Mouse (Mus musculus) kidney, embryonic 16.5 days (tissue): Measurements from ENCODE around the gene Chtop. TPM values are rescaled to one million over a fixed set of nuclear protein-coding genes. Genes with fewer than 3 reads are reported as not detected.

Source experiments
- ATAC-seq: fragments of 200-750 bp; cut with Nextera tagmentation; 2 replicates; pipeline ENCODE4 v1.8.0; 2017; ENCODE audit warnings: moderate TSS enrichment; ENCODE audit not compliant: low FRiP score, low TSS enrichment
- H3K27ac ChIP-seq: fragments of 300-500 bp; sonication (generic); 2 replicates; pipeline ENCODE4 v1.5.1; 2014; ENCODE audit warnings: low read length
- H3K27me3 ChIP-seq: fragments of 300-500 bp; sonication (generic); 2 replicates; pipeline ENCODE4 v1.6.1; 2014; ENCODE audit warnings: low read length, control low read depth, mixed read lengths; ENCODE audit not compliant: insufficient read depth
- H3K36me3 ChIP-seq: fragments of 300-500 bp; sonication (generic); 2 replicates; pipeline ENCODE4 v1.6.1; 2014; ENCODE audit warnings: low read length, control low read depth, mixed read lengths; ENCODE audit not compliant: insufficient read depth
- H3K4me1 ChIP-seq: fragments of 300-500 bp; sonication (generic); 2 replicates; pipeline ENCODE4 v1.6.1; 2014; ENCODE audit warnings: low read length, control low read depth, mixed read lengths; ENCODE audit not compliant: insufficient read depth
- H3K4me2 ChIP-seq: fragments of 300-500 bp; sonication (generic); replicated peaks from 2 replicates; pipeline ENCODE4 v1.6.1; 2014; ENCODE audit warnings: low read depth, low read length
- H3K4me3 ChIP-seq: fragments of 300-500 bp; sonication (generic); 2 replicates; pipeline ENCODE4 v1.5.1; 2014; ENCODE audit warnings: mild to moderate bottlenecking, low read length
- H3K9ac ChIP-seq: fragments of 300-500 bp; sonication (generic); replicated peaks from 2 replicates; pipeline ENCODE4 v1.6.1; 2014; ENCODE audit warnings: low read length
- H3K9me3 ChIP-seq: fragments of 300-500 bp; sonication (generic); 2 replicates; pipeline ENCODE4 v1.6.1; 2016; ENCODE audit warnings: low read length, control low read depth
- WGBS: fragments of 180-500 bp; shearing (Covaris S2); extraction: QIAGEN DNeasy Blood & Tissue Kit; methylation state at CpG from one replicate; pipeline ENCODE4 v1.1.7; 2014; 5-methylcytosine and 5-hydroxymethylcytosine counted together
- polyA plus RNA-seq: library from polyadenylated mRNA; unstranded; fragments of >200 nt; fragmentation: Nextera tagmentation; extraction: Ambion mirVana; gene quantifications from 2 replicates; pipeline ENCODE4 v1.2.1, GENCODE M21; 2015

The Chtop gene
- polyA plus RNA-seq, 1 experiment from 2014 or later, result 144 TPM

DNA sequence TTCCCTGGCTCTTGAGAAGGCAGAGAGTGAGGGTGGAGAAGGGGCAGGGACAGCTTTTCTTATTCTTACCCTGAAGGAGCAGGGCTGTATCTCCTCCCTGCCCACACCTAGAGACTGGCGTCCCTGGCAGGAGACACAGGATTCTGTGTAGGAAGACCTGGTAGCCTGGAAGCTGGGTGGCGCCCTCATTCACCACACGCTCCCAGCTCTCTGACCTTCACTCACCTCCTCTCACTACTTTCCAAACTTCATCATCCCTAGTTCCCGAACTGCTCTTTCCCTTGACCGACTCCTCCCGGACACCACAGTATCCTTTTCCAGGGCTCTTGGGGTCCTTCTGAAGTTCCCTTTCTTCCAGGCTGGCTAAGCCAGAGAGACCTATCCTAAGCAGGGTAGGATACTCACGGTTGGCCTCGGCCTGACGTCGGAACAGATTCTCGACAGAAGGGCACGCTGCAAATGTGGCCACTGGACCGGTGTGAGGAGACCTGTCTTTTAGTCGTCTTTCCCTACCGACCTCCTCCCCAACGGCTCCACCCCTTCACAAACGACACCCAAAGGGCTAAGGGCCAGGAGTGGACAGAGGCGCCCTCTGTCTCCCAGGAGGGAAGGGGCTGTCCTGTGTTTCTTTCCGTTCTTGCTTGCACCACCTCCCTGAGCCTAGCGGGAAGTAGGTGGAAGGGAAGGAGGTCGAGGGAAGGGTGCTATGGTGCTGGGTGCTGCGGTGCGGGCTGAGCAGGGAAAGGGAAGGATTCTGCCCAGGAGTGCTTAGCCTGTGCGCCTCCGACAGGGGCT lies 4.7 kb upstream of the Chtop start, which contains the start of the genes S100a1 and S100a13:
TSS of gene S100a1 (minus strand) at position 597 of the 795 bp plus-strand sequence.
TSS of gene S100a13 (plus strand) at position 640 of the 795 bp plus-strand sequence.
- H3K9me3 ChIP-seq, result no peaks in the 10 kb centered on the region
- peak within 1 kb of the TSS; percentile 59 for H3K27ac ChIP-seq
- WGBS, result 3% methylated on average over 25 of the region's 25 CpGs
- peak within 1 kb of the TSS; percentile 57 for H3K4me3 ChIP-seq
- H3K36me3 ChIP-seq, result 0 out of 2 replicates have a peak, but pooled peaks cover 6% of the 10 kb centered on the region
- peak; percentile 60 for ATAC-seq
- H3K4me2 ChIP-seq, result peak within 1 kb of the TSS; percentile 88
- H3K9ac ChIP-seq, result peak within 1 kb of the TSS; percentile 70
- H3K27me3 ChIP-seq, result no peaks in the 10 kb centered on the region
- peaks cover 22% of the 10 kb centered on the region for H3K4me1 ChIP-seq

DNA sequence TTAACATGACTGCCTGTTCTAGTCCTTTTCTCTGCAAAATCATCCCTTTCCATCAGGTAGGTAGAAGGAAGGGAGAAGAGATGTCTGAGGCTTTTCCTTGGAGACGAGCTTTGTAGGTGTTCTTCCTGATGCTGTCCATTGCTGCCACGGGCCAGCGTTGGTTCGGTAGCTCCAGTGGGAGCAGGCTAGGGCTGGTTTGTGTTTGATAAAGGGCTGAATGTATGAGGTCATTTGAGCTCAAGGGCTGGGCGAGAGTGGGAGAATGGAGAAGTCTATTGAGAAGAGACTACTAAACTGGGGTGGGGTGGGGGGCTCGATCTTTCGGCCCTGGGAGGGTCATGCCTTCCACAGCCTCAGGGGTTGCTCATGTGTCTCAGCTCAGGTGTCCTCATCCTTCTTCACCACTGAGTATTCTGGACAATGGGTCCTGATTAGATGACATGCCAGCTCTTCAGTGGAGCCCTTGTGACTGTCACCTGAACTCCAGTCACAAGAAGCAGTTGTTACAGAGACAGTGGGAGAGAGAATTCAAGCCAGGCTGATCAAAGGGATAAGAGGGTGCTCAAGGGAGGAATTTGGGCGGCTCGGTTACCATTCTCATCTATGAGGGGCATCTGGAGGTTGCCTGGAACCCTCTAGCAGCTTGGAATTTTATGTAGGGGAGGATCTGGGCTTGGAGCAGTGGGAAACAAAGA lies 3.8 kb upstream of the Chtop start:
- peak overlapping the region; percentile 88 for H3K4me2 ChIP-seq
- H3K9me3 ChIP-seq, result no peaks in the 10 kb centered on the region
- 68% methylated on average over 9 of the region's 9 CpGs for WGBS
- H3K9ac ChIP-seq, result peak overlapping the region; percentile 70; the same call in 1 of the 2 replicates
- H3K36me3 ChIP-seq, result 0 out of 2 replicates have a peak, but pooled peaks cover 6% of the 10 kb centered on the region
- peaks cover 23% of the 10 kb centered on the region for H3K4me1 ChIP-seq
- H3K27ac ChIP-seq, result no peak overlapping the region
- ATAC-seq, result no peak
- no peaks in the 10 kb centered on the region for H3K27me3 ChIP-seq
- H3K4me3 ChIP-seq, result peak overlapping the region; percentile 57; the same call in 1 of the 2 replicates

DNA sequence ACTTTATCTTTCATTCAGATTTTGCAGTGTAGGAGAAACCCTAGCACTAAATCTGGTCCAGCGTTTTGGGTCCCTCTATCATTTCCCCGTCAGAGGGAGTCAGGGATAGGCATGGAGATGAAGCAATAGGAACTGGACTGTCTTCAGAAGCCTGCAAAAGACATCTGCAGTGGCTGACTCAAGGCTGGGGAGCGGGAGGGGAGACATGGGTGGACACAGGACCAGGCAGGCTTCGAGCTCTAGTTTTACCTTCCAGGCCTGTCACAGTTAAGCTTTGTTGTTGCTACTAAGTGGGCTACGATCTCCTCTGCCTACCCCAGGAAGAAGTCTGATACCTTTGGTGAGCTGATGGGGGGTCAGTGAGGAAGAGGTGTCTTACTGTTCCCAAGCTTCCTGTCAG lies 3.0 kb upstream of the Chtop start:
- Histone ChIP-seq H3K4me2 (no peak overlapping the region), H3K27me3 (no peaks in the 10 kb centered on the region), H3K4me3 (no peak overlapping the region), H3K4me1 (peaks cover 31% of the 10 kb centered on the region), H3K9me3 (no peaks in the 10 kb centered on the region), H3K9ac (no peak overlapping the region), H3K27ac (no peak overlapping the region), H3K36me3 (peaks cover 10% of the 10 kb centered on the region; the same call in 1 of the 2 replicates)
- 83% methylated on average over 5 of the region's 5 CpGs for WGBS
- ATAC-seq, result no peak

DNA sequence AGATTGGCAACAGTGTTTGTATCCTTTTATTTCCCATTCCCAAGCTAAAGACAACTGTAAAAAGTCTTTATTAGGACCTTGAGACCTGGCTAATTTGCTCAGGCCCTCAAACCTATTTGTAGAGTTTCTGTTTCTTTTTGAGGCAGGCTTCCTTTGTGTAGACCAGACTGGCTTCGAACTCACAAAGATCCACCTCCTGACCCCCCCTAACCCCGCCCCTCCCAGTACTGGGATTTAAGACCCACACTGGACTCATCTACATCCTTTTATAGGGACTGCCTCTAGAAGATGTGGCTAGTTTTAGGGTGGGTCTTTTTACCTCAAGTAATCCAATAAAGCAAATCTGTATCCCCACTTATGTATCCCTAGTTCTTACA lies 437 bp upstream of the Chtop start:
- Histone ChIP-seq H3K36me3 (peaks cover 27% of the 10 kb centered on the region), H3K4me3 (peak overlapping the region; percentile 98), H3K4me1 (peaks cover 26% of the 10 kb centered on the region), H3K27me3 (no peaks in the 10 kb centered on the region), H3K27ac (peak overlapping the region; percentile 84), H3K9me3 (no peaks in the 10 kb centered on the region), H3K9ac (peak overlapping the region; percentile 44), H3K4me2 (peak overlapping the region; percentile 74)
- 24% methylated on average over 2 of the region's 2 CpGs for WGBS
- ATAC-seq, result no peak

DNA sequence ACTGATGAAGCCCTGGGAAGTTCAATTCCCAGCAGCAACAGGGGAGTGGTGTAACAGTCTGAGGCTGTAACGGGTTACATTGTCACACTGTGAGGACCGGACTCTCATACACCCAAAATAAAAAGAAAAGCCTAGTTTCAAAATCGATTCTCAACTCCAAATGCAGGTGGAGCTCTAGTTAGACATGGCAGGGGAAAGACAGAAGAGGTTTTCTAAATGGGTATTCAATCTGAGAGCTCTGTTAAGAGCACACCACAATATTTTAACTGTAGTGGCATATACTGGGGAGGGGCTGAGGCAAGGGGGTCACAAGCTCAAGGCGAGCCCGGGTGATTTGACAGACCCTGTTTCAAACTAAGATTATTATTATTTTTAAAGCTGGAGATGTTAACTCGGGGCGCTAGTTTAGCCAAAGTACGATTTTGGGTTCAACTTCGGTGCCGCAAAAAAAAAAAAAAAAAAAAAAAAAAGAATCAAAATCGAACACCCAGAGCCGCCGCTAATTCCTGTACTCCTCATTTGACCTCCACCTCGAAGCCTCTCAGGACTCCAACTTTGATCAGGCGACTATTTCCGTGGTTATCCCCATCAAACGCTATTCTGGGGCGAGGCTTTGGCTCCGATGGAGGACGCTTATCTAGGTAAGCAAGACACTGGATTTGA lies 880 bp downstream of the Chtop start:
- Histone ChIP-seq H3K4me2 (peak overlapping the region; percentile 74), H3K36me3 (peaks cover 34% of the 10 kb centered on the region), H3K4me3 (peak overlapping the region; percentile 98), H3K27me3 (no peaks in the 10 kb centered on the region), H3K9ac (peak overlapping the region; percentile 100), H3K27ac (peak overlapping the region; percentile 98), H3K4me1 (peaks cover 15% of the 10 kb centered on the region), H3K9me3 (no peaks in the 10 kb centered on the region)
- ATAC-seq, result no peak
- 2% methylated on average over 20 of the region's 20 CpGs for WGBS

DNA sequence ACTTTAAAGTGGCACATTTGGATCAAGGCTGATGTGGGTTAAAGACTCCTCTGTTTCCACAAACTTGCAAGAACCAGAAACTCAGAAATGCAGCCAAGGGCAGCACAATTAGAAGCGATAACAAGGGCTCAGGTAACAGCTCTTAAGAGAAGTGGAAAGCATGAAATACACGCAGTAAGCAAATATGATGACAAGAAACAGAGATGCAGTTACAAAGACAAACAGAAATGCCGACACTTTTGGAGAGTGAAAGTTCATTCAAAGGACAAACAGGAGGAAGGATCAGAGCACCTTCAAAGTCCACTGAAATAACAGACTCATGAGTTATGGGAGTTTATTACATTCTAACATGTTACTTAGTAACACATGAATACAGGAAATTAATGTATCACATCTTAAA lies 2.9 kb downstream of the Chtop start:
- no peak overlapping the region for H3K9ac ChIP-seq

DNA sequence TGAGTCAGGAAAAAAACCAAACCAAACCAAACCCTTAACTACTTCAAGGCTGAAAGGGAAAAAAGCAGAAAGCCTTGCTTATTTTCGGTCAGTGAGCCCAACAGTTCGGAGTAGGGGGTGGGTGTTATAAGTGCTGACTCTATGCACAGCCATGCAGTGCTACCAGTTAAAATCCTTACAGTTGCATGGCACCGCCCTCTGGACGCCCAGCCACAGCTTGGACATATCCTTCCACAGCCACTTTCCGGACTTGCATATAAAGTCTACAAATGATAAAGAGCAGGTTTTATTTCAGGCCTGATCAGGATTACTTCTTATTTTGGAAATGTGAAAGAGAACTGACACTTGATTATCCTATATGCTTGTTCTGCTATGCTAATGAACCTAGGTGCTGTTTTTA lies 4.1 kb downstream of the Chtop start:
- Histone ChIP-seq H3K27me3 (no peaks in the 10 kb centered on the region), H3K36me3 (peaks cover 54% of the 10 kb centered on the region)
- 86% methylated on average over 5 of the region's 5 CpGs for WGBS

More for the DNA sequence above, 2.9 kb downstream of the Chtop start:
- Histone ChIP-seq H3K4me3 (no peak overlapping the region), H3K4me2 (no peak overlapping the region), H3K36me3 (peaks cover 53% of the 10 kb centered on the region), H3K27me3 (no peaks in the 10 kb centered on the region), H3K9me3 (no peaks in the 10 kb centered on the region), H3K27ac (no peak overlapping the region), H3K4me1 (peaks cover 13% of the 10 kb centered on the region)
- ATAC-seq, result no peak
- 71% methylated on average over 3 of the region's 3 CpGs for WGBS

DNA sequence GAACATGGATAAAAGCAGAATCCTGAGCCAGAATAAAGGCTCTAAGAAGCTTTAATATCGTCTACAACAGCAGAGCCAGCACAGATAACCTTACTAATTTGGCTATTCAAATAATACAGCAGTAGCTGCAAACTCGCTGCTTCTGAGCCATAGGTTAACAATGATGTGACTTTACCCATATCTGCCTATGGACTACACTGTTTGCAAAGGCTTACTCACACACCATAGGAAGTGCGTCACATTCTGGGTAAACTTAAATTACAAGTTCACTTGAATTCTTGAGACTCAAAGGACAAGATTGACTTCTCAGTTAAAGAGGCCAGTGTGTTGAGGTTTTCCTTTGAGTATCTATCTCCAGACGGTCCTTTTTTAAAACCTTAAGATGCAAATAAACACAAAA lies 5.9 kb downstream of the Chtop start:
- ATAC-seq, result no peak
- WGBS, result 89% methylated on average over 4 of the region's 4 CpGs
- peaks cover 13% of the 10 kb centered on the region for H3K4me1 ChIP-seq

More for the DNA sequence above, 4.1 kb downstream of the Chtop start:
- no peak overlapping the region for H3K4me3 ChIP-seq
- ATAC-seq, result no peak
- H3K9me3 ChIP-seq, result no peaks in the 10 kb centered on the region
- no peak overlapping the region for H3K27ac ChIP-seq
- no peak overlapping the region for H3K9ac ChIP-seq
- H3K4me2 ChIP-seq, result no peak overlapping the region
- H3K4me1 ChIP-seq, result peaks cover 13% of the 10 kb centered on the region

DNA sequence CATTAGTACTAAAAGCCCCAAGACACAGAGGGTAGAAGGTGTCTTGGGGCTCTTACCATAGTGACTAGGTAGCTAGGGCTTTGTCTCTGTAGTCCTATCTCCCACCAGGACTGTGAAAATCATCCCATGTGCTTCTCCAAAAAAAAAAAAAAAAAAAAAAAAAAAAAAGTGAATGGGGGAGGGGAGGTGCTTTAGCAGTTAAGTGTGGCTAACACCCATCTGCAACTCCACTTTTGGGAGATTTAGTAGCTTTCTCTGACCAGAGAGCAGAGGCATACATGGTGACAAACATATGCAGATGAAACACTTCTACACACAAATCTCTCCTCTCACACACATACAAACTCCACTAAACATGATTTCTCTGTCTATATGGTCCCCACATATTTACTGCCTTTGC lies 11.7 kb downstream of the Chtop start:
- Histone ChIP-seq H3K9ac (no peak overlapping the region), H3K9me3 (no peaks in the 10 kb centered on the region), H3K4me3 (no peak overlapping the region), H3K27ac (no peak overlapping the region), H3K4me1 (no peaks in the 10 kb centered on the region), H3K36me3 (peaks cover 46% of the 10 kb centered on the region), H3K27me3 (no peaks in the 10 kb centered on the region), H3K4me2 (no peak overlapping the region)
- no peak for ATAC-seq

More for the DNA sequence above, 5.9 kb downstream of the Chtop start:
- Histone ChIP-seq H3K27ac (no peak overlapping the region), H3K36me3 (peaks cover 63% of the 10 kb centered on the region), H3K4me2 (no peak overlapping the region), H3K27me3 (no peaks in the 10 kb centered on the region), H3K9ac (no peak overlapping the region), H3K4me3 (no peak overlapping the region), H3K9me3 (no peaks in the 10 kb centered on the region)
